15 mouse cellular contexts compared by ENCODE assay signal in genomic region chr13:93816127-93816526, GRCm38 (mm10).
"Had no signal": no experiment of that assay in that cellular context is flagged by ENCODE, and none has a peak within 500 bp of the region (broad histone marks: within the 10 kb centered on the region; RNA-seq: fewer than 3 reads in every experiment).

No protein-coding gene starts in this region.

- H3K36me3 ChIP-seq: neural tube, embryonic 15.5 days; stomach, embryonic 15.5 days had no signal

- H3K27ac ChIP-seq: neural tube, embryonic 15.5 days; stomach, embryonic 15.5 days; stomach, postnatal 0 days had no signal

- H3K9ac ChIP-seq: neural tube, embryonic 15.5 days; stomach, embryonic 15.5 days had no signal

- DNase-seq: retina, postnatal 1 day; right cerebral cortex, adult 18-20 months; right cerebral cortex, postnatal 14 days; right cerebral cortex, postnatal 25 days; right cerebral cortex, postnatal 4 days; spleen, adult 18-20 months; thymus, adult 18-20 months; thymus, adult 2 months; thymus, postnatal 14 days; thymus, postnatal 25 days; thymus, postnatal 36 days; thymus, postnatal 4 days had no signal

- H3K4me1 ChIP-seq: neural tube, embryonic 15.5 days; stomach, embryonic 15.5 days had no signal

- H3K27me3 ChIP-seq: neural tube, embryonic 15.5 days; stomach, embryonic 15.5 days had no signal

- H3K9me3 ChIP-seq: neural tube, embryonic 15.5 days; stomach, embryonic 15.5 days had no signal

- H3K4me2 ChIP-seq: neural tube, embryonic 15.5 days; stomach, embryonic 15.5 days had no signal

- H3K4me3 ChIP-seq: neural tube, embryonic 15.5 days; stomach, embryonic 15.5 days had no signal
